In the genomic region with DNA sequence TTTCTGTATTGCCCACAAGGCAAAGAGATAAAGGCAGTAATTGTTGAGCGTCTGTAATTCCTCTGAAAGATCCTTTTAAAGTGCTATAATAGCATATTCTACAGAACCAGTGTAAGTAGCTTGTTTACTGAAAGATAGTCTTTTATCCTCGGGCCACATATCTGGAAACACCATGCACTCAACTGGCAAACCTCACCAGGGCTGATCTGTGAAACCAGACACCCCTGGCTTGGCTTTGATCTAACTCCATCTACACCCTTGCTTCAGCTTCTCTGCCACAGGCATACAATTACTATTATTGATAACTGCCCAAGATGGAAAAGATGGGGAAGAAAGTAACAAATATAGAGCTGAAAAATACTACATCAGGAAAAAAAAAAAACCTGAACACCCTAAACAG, we compare ENCODE assay signal across 8 mouse cellular contexts. TPM values are rescaled to one million over a fixed set of nuclear protein-coding genes. Genes with fewer than 3 reads are reported as not detected.
A peak's percentile ranks its signal among the peaks of the same experiment; 100 is the strongest.
DNase-seq lines count a peak whose midpoint lies in the region; ATAC-seq lines count a peak whose summit lies in the region.

No protein-coding gene starts in this region.

- H3K27ac ChIP-seq in heart, embryonic 15.5 days: no peak overlapping the region
- H3K27ac ChIP-seq in hindbrain, embryonic 13.5 days: no peak overlapping the region
- H3K27ac ChIP-seq in midbrain, embryonic 11.5 days (ENCODE audit: low read depth, low read length): no peak overlapping the region

- peak overlapping the region; percentile 100 for H3K4me3 ChIP-seq in heart, embryonic 15.5 days
- H3K4me3 ChIP-seq in hindbrain, embryonic 13.5 days: peak overlapping the region; percentile 92
- peak overlapping the region; percentile 96; the same call in 1 of the 2 replicates for H3K4me3 ChIP-seq in midbrain, embryonic 11.5 days (ENCODE audit: low read depth, low read length)

- WGBS in heart, embryonic 15.5 days: 40% methylated on average over 2 of the region's 2 CpGs
- WGBS in hindbrain, embryonic 13.5 days: 72% methylated on average over 2 of the region's 2 CpGs
- 84% methylated on average over 2 of the region's 2 CpGs for WGBS in midbrain, embryonic 11.5 days

- H3K9ac ChIP-seq in heart, embryonic 15.5 days: no peak overlapping the region
- H3K9ac ChIP-seq in hindbrain, embryonic 13.5 days: no peak overlapping the region
- H3K9ac ChIP-seq in midbrain, embryonic 11.5 days (ENCODE audit: low read length): peak overlapping the region; percentile 38; the same call in 1 of the 2 replicates

- no peaks in the 10 kb centered on the region for H3K27me3 ChIP-seq in heart, embryonic 15.5 days
- H3K27me3 ChIP-seq in hindbrain, embryonic 13.5 days: no peaks in the 10 kb centered on the region
- no peaks in the 10 kb centered on the region for H3K27me3 ChIP-seq in midbrain, embryonic 11.5 days (ENCODE audit: control insufficient read depth, insufficient read depth, low read length)

- no peaks in the 10 kb centered on the region for H3K36me3 ChIP-seq in heart, embryonic 15.5 days
- H3K36me3 ChIP-seq in hindbrain, embryonic 13.5 days: peaks cover 13% of the 10 kb centered on the region; the same call in 1 of the 2 replicates
- H3K36me3 ChIP-seq in midbrain, embryonic 11.5 days (ENCODE audit: control insufficient read depth, insufficient read depth, low read length): no peaks in the 10 kb centered on the region

- peaks cover 7% of the 10 kb centered on the region for H3K4me1 ChIP-seq in heart, embryonic 15.5 days (replicated peaks)
- H3K4me1 ChIP-seq in hindbrain, embryonic 13.5 days (replicated peaks): peaks cover 35% of the 10 kb centered on the region
- H3K4me1 ChIP-seq in midbrain, embryonic 11.5 days (ENCODE audit: control insufficient read depth, insufficient read depth, low read length): no peaks in the 10 kb centered on the region

- peak overlapping the region; percentile 73 for H3K4me2 ChIP-seq in heart, embryonic 15.5 days
- peak overlapping the region; percentile 80 for H3K4me2 ChIP-seq in hindbrain, embryonic 13.5 days
- peak overlapping the region; percentile 38; the same call in 1 of the 2 replicates for H3K4me2 ChIP-seq in midbrain, embryonic 11.5 days

- DNase-seq in heart, adult 9 months (ENCODE audit: low spot score in 2 of 2): no peak
- DNase-seq in c-Kit-positive CD71-positive TER-119-negative erythroid progenitor cells, embryonic 14.5 days (ENCODE audit: low read depth): peak; percentile 7
- DNase-seq in midbrain, embryonic 11.5 days (ENCODE audit: low spot score, missing footprints): no peak
- DNase-seq in testis, postnatal 10 days (ENCODE audit: low spot score): no peak
- no peak for DNase-seq in right cerebral cortex, adult 2 months (ENCODE audit: low spot score in 2 of 2)
- no peak for DNase-seq in gastrocnemius, postnatal 10 days

- no peaks in the 10 kb centered on the region for H3K9me3 ChIP-seq in heart, embryonic 15.5 days (replicated peaks)
- H3K9me3 ChIP-seq in hindbrain, embryonic 13.5 days: no peaks in the 10 kb centered on the region
- no peaks in the 10 kb centered on the region for H3K9me3 ChIP-seq in midbrain, embryonic 11.5 days (ENCODE audit: control insufficient read depth, low read length)

- no peak for ATAC-seq in heart, embryonic 15.5 days (replicated peaks; ENCODE audit: insufficient number of reproducible peaks, insufficient read depth, low FRiP score, low read depth)
- ATAC-seq in hindbrain, embryonic 13.5 days (ENCODE audit: low FRiP score): peak; percentile 19
- peak; percentile 49 for ATAC-seq in midbrain, embryonic 11.5 days (ENCODE audit: low FRiP score)

RNA-seq across cellular contexts. Expression of gene Zkscan1, which starts 0.4 kb away (rescaled TPM):
- 8.4 and 10.2 TPM in 2 replicates for polyA plus RNA-seq in heart, embryonic 15.5 days (2015; fragmentation: Nextera tagmentation; extraction: Ambion mirVana)
- 27.1 and 27.2 TPM in 2 replicates for polyA plus RNA-seq in hindbrain, embryonic 13.5 days (2015; fragmentation: Nextera tagmentation; extraction: Ambion mirVana)
- 39.1 and 45.0 TPM in 2 replicates for polyA plus RNA-seq in midbrain, embryonic 11.5 days (2014; fragmentation: Nextera tagmentation; extraction: Ambion mirVana)
- total RNA-seq in gastrocnemius, postnatal 10 days (2021): 10 to 100 TPM; 14.2 to 16.7 TPM

RNA-seq across cellular contexts. Expression of gene Smok3c, which starts 31.5 kb away (rescaled TPM):
- polyA plus RNA-seq in heart, embryonic 15.5 days (2015; fragmentation: Nextera tagmentation; extraction: Ambion mirVana): not detected in 2 replicates
- not detected in 2 replicates for polyA plus RNA-seq in hindbrain, embryonic 13.5 days (2015; fragmentation: Nextera tagmentation; extraction: Ambion mirVana)
- not detected in 2 replicates for polyA plus RNA-seq in midbrain, embryonic 11.5 days (2014; fragmentation: Nextera tagmentation; extraction: Ambion mirVana)
- not detected for total RNA-seq in gastrocnemius, postnatal 10 days (2021)

RNA-seq across cellular contexts. Expression of gene Zscan21, which starts 32.2 kb away (rescaled TPM):
- polyA plus RNA-seq in heart, embryonic 15.5 days (2015; fragmentation: Nextera tagmentation; extraction: Ambion mirVana): 31.2 and 45.8 TPM in 2 replicates
- 102 and 113 TPM in 2 replicates for polyA plus RNA-seq in hindbrain, embryonic 13.5 days (2015; fragmentation: Nextera tagmentation; extraction: Ambion mirVana)
- polyA plus RNA-seq in midbrain, embryonic 11.5 days (2014; fragmentation: Nextera tagmentation; extraction: Ambion mirVana): 113 and 122 TPM in 2 replicates
- 10 to 100 TPM; 12.9 to 14.3 TPM for total RNA-seq in gastrocnemius, postnatal 10 days (2021)
